Mouse (Mus musculus) layer of hippocampus, postnatal 25 days (tissue): ENCODE results near the gene Flywch2. TPM values are rescaled to one million over a fixed set of nuclear protein-coding genes. Genes with fewer than 3 reads are reported as not detected.
A peak's percentile ranks its signal among the peaks of the same experiment; 100 is the strongest.
"Not testable (repeated sequence)": the region's sequence is repeated elsewhere in the genome, so short reads cannot be mapped to it uniquely, and the experiment has no call there.

ENCODE experiments used
- DNase-seq, 2 experiments: peaks; one replicate each; pipeline ENCODE4 v3.0.0; 2022; ENCODE audit warnings: mixed read lengths in 2 of 2, low spot score in 1 of 2; ENCODE audit errors: extremely low spot score in 1 of 2
- total RNA-seq, 2 experiments: library from RNA; stranded (reverse); gene quantifications; 2 replicates each; pipeline ENCODE4 v1.2.3; 2021

Gene Flywch2
- total RNA-seq, 2 experiments from 2014 or later = 11.3 to 18.4 TPM

DNA sequence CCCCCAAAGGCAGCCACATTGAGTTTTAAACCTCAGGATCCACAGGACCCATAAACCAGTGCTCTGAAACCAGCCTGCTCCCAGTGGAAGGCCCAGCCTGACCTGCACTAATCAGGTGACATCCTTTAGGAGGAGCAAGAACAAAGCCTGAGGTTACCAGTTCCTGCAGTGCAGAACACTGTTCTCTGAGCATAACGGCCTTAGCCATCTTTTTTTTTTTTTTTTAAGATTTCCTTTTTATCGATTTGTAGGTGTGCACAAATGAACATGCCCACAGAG, 5.1 kb upstream of the Flywch2 start:
- no peak for DNase-seq

DNA sequence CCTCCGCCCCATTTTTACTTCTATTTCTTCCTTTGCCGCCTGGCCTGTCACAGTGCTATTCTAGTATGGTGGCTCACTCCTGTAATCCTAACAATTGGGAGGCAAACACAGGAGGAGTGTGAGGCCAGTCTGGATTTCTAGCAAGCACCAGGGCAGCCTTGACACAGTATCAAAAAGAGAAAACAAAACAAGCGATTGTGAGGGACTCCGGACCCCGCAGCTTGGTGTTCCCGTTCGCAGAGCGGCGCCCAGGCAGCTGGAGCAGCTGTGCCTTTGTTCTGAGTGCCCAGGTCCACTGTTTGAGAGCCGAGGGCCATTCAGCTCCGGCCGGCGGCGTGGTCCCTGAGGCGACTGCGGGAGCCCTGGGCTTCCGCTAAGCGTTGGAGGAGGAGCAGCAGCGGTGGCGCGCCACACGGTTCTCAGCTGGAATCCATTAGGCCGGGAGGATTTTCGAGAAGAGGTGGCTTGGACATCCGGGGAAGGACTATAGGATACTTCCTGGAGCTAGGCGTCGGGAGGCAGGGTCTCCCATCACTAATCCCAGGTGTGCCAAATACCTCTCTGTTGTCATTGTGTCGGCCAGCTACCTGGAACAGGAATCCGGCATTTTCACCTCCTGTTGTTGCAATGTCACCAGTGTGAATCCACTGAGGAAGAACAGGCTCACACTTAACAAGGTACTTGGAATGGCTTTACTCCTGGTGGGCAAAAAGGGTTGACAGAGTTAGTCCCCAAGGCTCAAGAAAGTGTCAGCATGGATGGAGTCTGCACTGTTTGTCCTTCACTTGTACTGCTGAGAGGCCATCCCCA, 4.6 kb upstream of the Flywch2 start, which contains the start of gene Srrm2:
Gene Srrm2, plus strand, starts transcription at position 264 of the 810 bp plus-strand sequence.
- DNase-seq = peak; percentile 48 to 61

DNA sequence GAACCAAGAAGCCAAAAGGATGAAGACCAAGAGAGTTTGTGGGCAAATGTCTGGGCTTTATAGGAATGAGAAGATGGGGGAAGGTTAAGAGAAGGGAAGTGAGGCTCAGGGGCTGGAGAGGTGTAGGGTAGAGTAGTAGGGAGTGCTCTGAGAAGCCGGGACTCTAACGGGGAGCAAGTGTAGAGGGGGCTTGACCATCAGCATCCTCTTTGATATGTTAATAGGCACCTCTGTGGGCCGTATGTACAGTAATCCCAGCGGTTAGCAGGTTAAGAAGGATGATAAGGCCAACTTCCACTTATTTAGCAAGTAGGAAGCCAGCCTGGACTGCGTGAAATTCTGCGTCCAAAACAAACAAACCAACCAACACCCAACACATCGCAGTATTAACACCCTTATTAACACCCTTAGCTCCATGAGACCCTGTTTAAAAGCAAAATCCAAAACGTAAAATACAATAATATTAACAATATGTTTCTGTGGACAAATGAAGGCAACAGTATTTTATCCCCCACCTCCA, 3.9 kb upstream of the Flywch2 start:
- no peak for DNase-seq

DNA sequence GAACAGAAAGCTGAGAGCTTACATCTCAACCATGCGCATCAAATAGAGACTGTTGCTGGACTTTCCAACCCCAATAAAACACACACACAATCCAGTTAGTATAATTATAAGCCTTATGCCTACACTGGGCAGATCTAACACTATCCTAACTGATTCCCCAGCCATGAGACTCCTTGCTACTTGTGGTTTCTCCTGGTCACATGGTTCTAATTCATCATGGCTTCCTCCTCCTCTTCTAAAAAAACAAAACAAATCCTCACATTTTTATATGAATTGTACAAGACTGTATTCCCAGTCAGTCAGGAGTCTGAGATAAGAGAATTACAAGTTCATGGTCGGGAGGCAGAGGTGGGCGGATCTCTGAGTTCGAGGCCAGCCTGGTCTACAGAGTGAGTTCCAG, 3.1 kb upstream of the Flywch2 start:
- DNase-seq = no peak

DNA sequence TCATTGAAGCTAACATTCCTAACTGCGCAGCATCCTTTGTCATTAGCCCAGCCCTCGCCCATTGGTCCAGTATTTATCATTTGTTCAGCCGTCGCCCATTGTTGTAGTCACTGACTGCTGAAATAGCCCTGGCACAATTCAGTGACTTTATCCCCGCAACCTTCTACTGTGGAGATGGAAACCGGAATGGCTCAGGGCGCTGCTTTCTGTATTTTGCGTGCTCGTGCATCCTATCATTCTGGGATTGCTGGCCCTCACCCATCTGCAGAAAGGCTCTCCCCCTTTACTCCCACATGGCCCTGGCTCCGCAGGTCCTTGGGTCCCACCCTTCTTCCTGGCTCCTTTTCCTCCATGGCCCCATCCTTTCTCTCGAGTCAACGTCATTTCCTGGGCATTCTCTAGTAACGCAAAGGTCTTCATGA, 640 bp upstream of the Flywch2 start:
- no peak for DNase-seq

DNA sequence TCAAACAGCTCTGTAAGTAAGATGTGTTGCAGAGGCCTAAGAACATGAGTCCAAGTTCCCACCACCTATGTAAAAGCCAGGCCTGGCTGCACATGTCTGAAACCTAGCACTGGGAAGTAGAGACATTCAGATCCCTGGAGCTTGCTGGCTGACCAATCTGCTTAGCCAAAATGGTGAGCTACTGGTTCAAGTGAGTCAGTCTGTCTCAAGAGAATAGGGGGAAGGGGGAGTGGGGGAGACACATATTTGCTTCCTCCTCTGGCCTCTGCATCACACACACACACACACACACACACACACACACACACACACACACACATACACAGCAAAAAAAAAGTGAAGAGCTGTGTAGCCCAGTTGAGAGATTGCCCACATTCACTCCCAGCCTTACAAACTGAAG, 2.5 kb downstream of the Flywch2 start:
- no peak for DNase-seq

DNA sequence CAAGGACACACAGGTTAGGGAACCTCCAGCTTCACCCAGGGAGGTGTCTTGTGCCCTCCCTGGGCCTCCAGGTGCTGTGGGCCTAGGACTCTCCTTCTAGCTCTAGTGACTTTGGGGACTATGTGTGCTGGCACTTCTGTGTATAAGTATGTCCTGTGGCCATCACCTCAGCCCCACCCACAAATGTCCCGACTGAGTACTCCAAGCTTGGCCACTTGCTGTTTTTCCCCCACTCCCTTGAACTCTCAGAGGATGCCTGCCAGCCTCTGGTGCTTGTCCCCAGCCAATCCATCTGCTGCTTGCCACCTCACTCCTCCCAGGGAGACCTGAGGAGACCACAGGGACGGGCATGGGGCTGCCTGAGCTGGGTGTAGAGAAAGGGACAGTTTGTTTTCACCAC, 7.4 kb downstream of the Flywch2 start:
- no peak for DNase-seq

DNA sequence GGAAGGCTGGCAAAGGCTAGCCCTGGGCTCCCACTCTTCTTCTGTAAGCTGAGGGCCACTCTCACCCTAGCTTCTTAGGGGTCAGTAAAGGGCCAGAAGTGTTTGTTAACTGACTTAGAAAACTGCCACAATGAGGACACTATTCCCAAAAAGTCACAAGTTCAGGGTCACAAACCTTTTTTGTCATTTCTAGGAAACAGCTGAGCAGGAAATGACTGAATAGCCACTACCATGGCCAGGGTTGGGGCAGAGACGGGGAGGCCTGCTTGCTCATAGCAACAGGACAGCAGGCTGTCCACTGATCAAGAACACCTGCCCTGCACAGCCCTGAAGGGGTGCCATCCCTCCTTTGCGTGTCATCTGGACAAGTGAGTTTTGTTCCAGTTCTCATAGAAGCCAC, 8.7 kb downstream of the Flywch2 start:
- no peak for DNase-seq

DNA sequence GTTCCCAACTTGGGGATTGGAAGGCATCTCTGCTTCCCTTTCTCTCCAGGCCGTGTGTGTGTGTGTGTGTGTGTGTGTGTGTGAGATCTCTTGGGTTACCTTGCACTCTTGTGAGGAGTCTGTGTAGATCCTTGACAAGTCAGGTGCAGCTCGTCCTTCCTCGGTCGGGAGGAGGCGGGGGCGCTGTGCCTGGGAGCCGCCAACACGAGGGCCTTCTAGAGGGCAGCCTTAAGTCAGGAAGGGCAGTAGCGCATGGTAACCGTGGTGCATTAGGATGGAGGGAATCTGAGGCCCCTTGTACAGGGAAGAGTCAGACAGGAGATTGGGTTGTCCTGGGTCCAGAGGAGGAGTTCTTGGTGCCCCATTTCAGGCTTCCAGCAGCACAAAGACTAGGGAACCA, 9.7 kb downstream of the Flywch2 start:
- no peak for DNase-seq

DNA sequence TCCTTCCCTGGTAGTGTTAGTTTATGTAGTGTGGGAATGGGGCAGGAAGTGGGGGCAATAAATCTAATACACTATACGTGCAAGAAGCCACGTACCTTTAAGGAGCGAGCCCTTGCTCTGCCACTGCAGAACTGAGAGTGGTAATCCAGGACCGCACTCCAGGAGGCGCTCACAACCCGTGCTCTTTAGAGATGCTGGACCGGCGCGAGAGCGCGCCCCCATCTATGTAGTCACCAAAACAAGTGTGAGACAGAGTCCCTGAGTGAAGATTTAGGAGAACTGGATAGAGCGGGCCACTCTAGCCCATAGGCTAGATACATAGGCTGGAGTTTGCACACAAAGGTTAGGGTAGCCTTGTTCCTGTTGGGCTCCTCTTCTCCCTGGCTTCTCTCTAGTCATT, 11.8 kb downstream of the Flywch2 start:
- DNase-seq = peak; percentile 54 to 73

DNA sequence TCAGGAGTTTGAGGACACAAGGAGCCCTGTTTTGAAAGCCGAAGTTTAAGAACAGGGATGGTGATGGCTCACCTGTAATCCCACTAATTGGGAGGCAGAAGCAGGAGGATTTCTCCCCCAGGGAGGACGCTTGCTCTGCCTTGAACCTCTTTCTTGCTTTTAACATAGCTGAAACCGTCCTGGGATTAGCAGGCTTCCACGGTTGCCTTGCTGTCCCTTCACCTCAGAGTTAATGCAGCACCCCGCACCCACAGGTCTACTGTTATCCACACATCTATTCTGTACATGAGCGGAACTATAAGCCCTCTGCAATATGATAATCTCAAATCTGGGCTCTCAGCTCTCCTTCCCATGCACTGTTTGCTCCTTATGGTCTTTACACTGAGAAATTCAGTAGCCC, 12.2 kb downstream of the Flywch2 start:
- no peak for DNase-seq

DNA sequence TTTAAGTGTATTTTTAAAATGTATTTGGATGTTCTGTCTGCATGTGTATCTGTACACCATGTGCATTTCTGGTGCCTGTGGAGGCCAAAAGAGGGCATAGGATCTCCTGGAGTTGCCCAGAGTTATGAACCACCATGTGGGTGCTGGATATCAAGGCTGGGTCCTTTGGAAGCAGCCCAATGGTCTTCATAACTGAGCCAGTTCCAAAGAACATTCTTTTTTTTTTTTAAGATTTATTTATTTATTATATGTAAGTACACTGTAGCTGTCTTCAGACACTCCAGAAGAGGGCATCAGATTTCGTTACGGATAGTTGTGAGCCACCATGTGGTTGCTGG, 13.7 kb downstream of the Flywch2 start:
- not testable (repeated sequence) for DNase-seq

DNA sequence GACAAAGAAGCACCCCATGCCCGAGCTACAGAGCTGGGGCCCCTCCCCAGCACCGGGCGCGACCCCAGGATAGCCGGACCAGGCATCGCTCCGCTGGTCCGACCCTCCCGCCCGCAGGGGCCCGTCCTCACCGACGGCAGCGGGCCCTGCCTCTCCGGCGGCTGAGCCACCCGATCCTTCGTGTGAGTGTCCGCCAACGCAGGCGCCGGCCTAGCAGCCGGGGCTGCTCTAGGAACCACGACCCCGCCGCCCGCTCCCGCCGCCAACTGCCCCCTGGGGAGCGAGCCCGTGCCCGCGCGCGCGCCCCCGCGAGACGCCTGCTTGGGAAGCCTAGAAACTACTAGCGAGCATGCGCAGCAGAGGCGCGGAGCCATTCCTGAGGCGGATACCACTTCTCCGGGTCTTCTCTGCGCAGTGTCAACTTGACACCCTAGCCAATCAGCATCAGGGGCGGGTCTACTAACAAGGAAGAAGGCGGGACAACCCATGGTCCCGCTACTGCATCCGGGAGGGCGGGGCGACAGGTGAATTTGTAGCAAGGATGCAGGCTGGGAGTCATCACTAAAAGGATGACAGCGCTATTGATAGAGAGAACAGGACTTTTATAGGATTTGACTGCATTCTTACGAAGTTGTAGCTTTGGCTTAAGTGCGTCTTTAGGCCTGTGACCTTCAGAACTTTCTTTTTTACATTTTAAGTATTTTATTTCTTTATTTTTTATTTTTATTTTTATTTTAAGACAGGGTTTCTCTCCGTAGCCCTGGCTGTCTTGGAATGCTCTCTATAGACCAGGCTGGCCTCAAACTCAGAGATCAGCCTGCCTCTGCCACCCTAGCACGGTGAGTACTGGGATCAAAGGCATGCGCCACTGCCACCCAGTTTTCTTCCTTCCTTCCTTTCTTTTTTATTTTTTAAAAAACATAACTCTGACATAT, 14.3 kb downstream of the Flywch2 start, which contains the start of gene Flywch1:
Gene Flywch1, minus strand, starts transcription at position 319 of the 935 bp plus-strand sequence.
- peak; percentile 93 to 96 for DNase-seq

DNA sequence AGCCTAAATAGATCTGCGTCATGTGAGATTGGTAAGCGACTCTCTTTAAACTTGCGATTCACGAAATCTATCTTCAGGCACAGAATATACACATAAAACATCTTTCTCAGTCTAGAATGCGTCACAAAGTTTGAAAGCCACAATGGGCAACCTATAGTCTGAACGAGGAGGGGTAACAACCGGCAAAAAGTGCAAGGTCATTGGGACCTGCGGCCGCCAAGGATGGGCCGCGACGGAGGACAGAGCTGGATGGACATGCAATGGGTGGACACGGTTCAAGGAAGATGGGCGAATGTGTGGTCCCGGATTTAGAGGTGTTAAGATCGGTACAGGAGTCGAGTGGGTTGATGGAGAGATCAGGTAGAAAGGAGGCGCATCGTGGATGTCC, 15.0 kb downstream of the Flywch2 start:
- DNase-seq = peak in 1 of 2 experiments; percentile 27

DNA sequence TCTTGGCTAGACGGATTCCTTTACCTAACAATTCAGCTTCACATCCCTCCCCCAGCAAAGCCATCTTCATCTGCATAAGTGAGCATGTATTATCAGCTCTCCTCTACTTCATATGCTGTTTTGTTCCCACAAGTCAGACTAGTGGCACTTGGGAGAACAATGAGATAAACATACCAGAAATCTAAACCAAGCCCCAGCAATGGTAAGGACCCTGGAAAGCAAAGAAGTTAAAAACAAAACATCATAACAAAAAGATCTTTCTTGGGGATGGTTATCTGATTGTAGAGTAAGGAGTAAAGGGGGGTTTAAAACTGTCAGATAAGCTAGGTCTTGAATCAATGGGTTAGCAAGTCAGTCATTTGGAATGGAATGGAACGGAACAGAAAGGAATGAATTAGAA, 15.4 kb downstream of the Flywch2 start:
- no peak for DNase-seq

DNA sequence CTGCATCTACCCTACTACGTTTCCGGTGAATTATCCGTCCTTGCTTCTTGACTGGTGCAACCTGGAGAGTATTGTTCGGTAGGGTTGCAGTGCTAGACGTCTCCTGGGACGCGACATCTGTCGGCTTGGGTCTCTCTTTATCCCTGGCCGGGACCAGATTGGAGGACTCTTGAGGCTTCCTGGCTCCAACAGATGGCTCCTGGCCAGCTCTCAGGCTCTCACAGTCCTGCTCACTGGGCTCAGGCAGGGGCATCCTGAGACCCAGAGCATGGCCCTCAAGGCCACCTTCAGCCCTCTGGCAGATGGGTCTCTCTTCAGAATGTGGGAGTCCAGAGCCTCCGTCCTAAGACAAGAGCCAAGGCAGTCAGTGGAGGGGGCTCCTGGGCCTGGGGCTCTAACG, 22.9 kb downstream of the Flywch2 start:
- no peak for DNase-seq

DNA sequence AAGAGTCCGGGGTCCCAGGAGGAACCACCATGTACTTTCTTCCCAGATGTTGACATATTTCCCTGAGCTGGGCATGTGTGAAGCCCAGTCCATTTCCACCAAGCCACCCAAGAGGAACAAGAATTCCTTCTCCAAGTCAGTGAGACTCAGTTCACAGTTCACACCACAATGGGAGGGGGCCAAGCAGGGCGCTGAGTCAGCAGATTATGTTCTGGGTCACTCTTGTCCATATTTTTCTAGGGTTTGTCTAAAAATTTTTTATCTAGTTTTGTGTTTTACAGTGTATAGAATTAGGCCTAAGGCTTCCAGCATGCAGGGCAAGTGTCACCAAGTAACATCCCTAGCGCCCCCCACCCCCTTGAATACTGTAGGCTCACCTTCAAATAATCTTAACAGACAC, 24.7 kb downstream of the Flywch2 start:
- no peak for DNase-seq

DNA sequence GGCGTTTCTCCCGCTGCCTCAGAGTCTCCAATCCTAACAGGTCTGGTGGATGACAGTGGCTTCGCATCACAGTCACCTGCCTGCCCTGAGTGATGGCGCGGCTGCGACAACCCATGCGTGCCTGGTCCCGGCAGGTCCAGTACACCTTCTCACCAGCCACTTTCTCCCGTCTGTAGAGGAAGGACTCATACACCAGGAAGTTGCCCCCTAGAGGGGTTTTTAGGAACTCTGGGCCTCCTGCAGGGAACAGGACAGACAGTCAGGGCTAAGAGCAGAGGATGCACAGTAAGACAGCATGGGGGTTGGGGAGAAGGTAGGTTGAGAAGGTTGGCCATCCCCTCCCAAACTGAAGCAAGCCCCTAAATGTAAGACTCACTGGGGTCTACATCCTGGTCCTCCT, 25.6 kb downstream of the Flywch2 start:
- DNase-seq = no peak

DNA sequence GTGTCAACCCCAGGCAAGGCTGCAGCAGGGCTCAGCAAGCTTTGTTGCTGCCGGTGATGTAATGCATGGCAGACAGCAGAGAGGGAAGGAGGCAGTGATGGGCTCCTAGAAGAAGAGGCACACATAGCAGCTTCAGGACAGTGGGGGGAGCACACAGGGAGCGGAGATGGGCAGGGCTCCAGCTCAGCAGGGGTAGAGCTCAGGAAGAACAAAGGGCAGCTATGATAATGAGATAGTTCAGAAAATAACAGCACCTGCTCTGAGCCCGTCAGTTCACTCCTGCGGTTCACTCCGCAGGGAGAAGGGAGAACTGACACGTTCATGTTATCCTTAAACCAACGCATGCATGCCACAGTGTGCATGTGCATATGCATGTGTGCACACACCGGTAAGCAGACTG, 27.1 kb downstream of the Flywch2 start:
- no peak for DNase-seq

DNA sequence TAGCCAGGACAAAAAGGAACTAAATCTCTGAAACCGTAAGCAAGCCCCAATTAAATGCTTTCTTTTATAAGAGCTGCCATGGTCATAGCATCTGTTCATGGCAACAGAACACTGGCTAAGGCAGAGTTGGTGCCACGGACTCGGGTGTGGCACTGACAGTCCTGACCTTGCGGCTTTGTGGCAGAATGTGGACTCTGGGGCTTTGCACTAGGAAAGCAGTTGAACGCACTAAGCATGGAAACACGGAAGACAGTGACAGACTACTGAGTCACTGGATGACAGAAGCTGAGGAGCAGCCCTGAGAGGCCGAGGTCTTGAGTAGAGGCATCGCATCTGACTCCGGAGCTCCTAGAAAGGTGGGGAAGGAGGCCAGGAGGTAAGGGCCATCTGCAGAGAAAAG, 28.3 kb downstream of the Flywch2 start:
- no peak for DNase-seq

DNA sequence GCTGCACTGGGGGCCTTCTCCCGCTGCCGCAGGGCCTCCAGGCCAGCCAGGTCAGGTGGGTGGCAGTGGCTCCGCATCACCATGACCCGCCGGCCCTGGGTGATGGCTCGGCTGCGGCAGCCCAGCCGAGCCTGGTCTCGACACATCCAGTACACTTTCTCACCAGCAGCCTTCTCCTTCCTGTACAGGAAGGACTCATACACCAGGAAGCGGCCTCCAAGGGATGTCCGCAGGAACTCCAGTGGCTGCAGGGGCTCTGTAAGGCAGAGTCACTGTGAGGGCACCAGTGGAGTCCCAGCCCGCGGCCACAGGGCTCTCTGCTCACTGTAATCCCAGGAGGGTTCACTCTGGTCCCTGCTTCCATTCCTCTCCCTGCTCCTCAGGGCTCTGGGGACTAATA, 30.2 kb downstream of the Flywch2 start:
- DNase-seq = no peak
